Mouse (Mus musculus): ENCODE results near the gene Vcl. TPM values are rescaled to one million over a fixed set of nuclear protein-coding genes. Genes with fewer than 3 reads are reported as not detected.

Gene Vcl
- polyA plus RNA-seq, 1 experiment = 129 TPM

- Histone ChIP-seq H3K36me3 (ENCODE audit: control insufficient read depth, insufficient read depth) (no peaks in the 10 kb centered on the region), H3K27me3 (ENCODE audit: control insufficient read depth, insufficient read depth, insufficient read length) (no peaks in the 10 kb centered on the region), H3K79me2 (ENCODE audit: control insufficient read depth, insufficient read depth) (peaks cover 26% of the 10 kb centered on the region), H3K79me3 (ENCODE audit: low read depth) (peaks cover 10% of the 10 kb centered on the region), H3ac (ENCODE audit: control insufficient read depth, insufficient read length, low read depth) (no peak overlapping the region), H3K4me3 (ENCODE audit: insufficient read depth, poor library complexity, severe bottlenecking) (no peak overlapping the region)
- TF ChIP-seq CTCF (IDR thresholded peaks at IDR 0.05; ENCODE audit: control insufficient read depth, insufficient read depth, insufficient read length) = no peak
- no peak for TF ChIP-seq MYOG (IDR thresholded peaks at IDR 0.05; ENCODE audit: control insufficient read depth, extremely low read depth, insufficient read length)
Measured at GRCm38 (mm10) chr14:21069594-21069993, 140.4 kb downstream of the Vcl start.

GRCm38 (mm10) chr14:21073981-21074380 is 144.8 kb downstream of the Vcl start:
- Histone ChIP-seq H3K79me2 (ENCODE audit: control insufficient read depth, insufficient read depth) (peaks cover 32% of the 10 kb centered on the region), H3K27me3 (ENCODE audit: control insufficient read depth, insufficient read depth, insufficient read length) (no peaks in the 10 kb centered on the region), H3K4me3 (ENCODE audit: insufficient read depth, poor library complexity, severe bottlenecking) (no peak overlapping the region), H3K36me3 (ENCODE audit: control insufficient read depth, insufficient read depth) (no peaks in the 10 kb centered on the region), H3ac (ENCODE audit: control insufficient read depth, insufficient read length, low read depth) (no peak overlapping the region), H3K79me3 (ENCODE audit: low read depth) (no peaks in the 10 kb centered on the region)
- TF ChIP-seq MYOG (IDR thresholded peaks at IDR 0.05; ENCODE audit: control insufficient read depth, extremely low read depth, insufficient read length) (no peak), MAX (IDR thresholded peaks at IDR 0.05) (no peak), CEBPB (IDR thresholded peaks at IDR 0.05; ENCODE audit: low read depth) (no peak), USF1 (IDR thresholded peaks at IDR 0.05; ENCODE audit: low read depth) (no peak), MYOD1 (IDR thresholded peaks at IDR 0.05; ENCODE audit: control insufficient read depth, insufficient read length, low read depth) (no peak), FOSL1 (IDR thresholded peaks at IDR 0.05; ENCODE audit: insufficient read depth, low read length, poor library complexity, severe bottlenecking) (no peak), CTCF (IDR thresholded peaks at IDR 0.05; ENCODE audit: control insufficient read depth, insufficient read depth, insufficient read length) (no peak)

DNA sequence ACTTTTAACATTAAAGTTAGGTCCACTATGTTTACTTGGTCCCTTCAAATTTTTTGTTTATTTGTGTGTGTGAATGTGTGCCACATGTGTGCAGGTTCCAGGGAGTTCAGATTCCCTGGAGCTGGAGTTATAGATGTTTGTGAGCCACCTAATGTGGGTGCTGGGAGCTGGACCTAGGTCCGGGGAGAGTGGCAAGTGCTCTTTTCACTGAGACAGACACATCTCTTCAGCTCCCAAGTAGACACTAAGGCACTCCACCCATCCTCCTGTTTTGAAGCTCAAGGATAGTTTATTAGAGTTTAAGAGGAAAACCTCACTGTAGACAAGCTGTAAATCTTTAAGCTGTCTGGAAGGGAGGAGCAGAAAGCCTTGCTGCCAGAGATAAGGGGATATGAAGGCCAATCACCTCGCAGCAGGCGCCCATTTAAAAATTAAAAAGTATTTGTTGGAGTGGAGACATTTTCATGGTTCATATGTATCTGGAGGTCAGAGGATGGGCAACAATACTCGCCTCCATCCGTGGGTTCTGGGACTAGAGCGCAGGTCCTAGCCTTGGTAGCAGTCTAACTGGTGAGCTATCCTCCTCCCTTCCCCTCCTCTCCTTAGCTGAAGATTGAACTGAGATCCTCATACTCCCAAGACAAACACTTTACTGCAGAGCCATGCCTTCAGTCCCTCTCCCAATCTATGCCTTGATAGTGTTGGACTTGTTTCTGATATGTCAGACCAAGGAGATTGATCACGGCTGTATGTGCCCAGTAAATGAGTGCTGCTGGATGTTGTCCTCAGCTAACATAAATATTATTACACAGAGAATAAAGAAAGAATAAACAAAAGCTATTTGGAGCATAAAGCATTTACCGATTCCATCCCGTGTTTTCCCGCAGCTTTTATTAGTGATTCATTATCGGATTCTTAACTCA is 145.5 kb downstream of the Vcl start:
- no peaks in the 10 kb centered on the region for H3K36me3 ChIP-seq (ENCODE audit: control insufficient read depth, insufficient read depth)

GRCm38 (mm10) chr14:21075751-21076500 is 146.7 kb downstream of the Vcl start:
- H3K4me3 ChIP-seq (ENCODE audit: insufficient read depth, poor library complexity, severe bottlenecking) = peak overlapping the region; percentile 39
- TF ChIP-seq CEBPB (IDR thresholded peaks at IDR 0.05; ENCODE audit: low read depth) (no peak), FOSL1 (IDR thresholded peaks at IDR 0.05; ENCODE audit: insufficient read depth, low read length, poor library complexity, severe bottlenecking) (no peak), MYOG (IDR thresholded peaks at IDR 0.05; ENCODE audit: control insufficient read depth, extremely low read depth, insufficient read length) (no peak), USF1 (IDR thresholded peaks at IDR 0.05; ENCODE audit: low read depth) (peak; percentile 87), MYOD1 (IDR thresholded peaks at IDR 0.05; ENCODE audit: control insufficient read depth, insufficient read length, low read depth) (no peak), CTCF (IDR thresholded peaks at IDR 0.05; ENCODE audit: control insufficient read depth, insufficient read depth, insufficient read length) (no peak), MAX (IDR thresholded peaks at IDR 0.05) (peak; percentile 69)
- peaks cover 26% of the 10 kb centered on the region for H3K79me2 ChIP-seq (ENCODE audit: control insufficient read depth, insufficient read depth)
- no peaks in the 10 kb centered on the region for H3K79me3 ChIP-seq (ENCODE audit: low read depth)
- peak overlapping the region; percentile 67 for H3ac ChIP-seq (ENCODE audit: control insufficient read depth, insufficient read length, low read depth)
- H3K27me3 ChIP-seq (ENCODE audit: control insufficient read depth, insufficient read depth, insufficient read length) = no peaks in the 10 kb centered on the region
- H3K36me3 ChIP-seq (ENCODE audit: control insufficient read depth, insufficient read depth) = no peaks in the 10 kb centered on the region

More for the DNA sequence above, 145.5 kb downstream of the Vcl start:
- Histone ChIP-seq H3K79me3 (ENCODE audit: low read depth) (no peaks in the 10 kb centered on the region), H3K79me2 (ENCODE audit: control insufficient read depth, insufficient read depth) (peaks cover 26% of the 10 kb centered on the region), H3K4me3 (ENCODE audit: insufficient read depth, poor library complexity, severe bottlenecking) (no peak overlapping the region), H3K27me3 (ENCODE audit: control insufficient read depth, insufficient read depth, insufficient read length) (no peaks in the 10 kb centered on the region), H3ac (ENCODE audit: control insufficient read depth, insufficient read length, low read depth) (no peak overlapping the region)
- TF ChIP-seq CEBPB (IDR thresholded peaks at IDR 0.05; ENCODE audit: low read depth) (no peak), MYOG (IDR thresholded peaks at IDR 0.05; ENCODE audit: control insufficient read depth, extremely low read depth, insufficient read length) (no peak), MAX (IDR thresholded peaks at IDR 0.05) (no peak), FOSL1 (IDR thresholded peaks at IDR 0.05; ENCODE audit: insufficient read depth, low read length, poor library complexity, severe bottlenecking) (no peak), CTCF (IDR thresholded peaks at IDR 0.05; ENCODE audit: control insufficient read depth, insufficient read depth, insufficient read length) (no peak), USF1 (IDR thresholded peaks at IDR 0.05; ENCODE audit: low read depth) (no peak), MYOD1 (IDR thresholded peaks at IDR 0.05; ENCODE audit: control insufficient read depth, insufficient read length, low read depth) (no peak)

GRCm38 (mm10) chr14:21076501-21077194 is 147.4 kb downstream of the Vcl start:
- TF ChIP-seq MAX (IDR thresholded peaks at IDR 0.05) (no peak), MYOG (IDR thresholded peaks at IDR 0.05; ENCODE audit: control insufficient read depth, extremely low read depth, insufficient read length) (no peak), MYOD1 (IDR thresholded peaks at IDR 0.05; ENCODE audit: control insufficient read depth, insufficient read length, low read depth) (no peak), CTCF (IDR thresholded peaks at IDR 0.05; ENCODE audit: control insufficient read depth, insufficient read depth, insufficient read length) (no peak), CEBPB (IDR thresholded peaks at IDR 0.05; ENCODE audit: low read depth) (no peak), FOSL1 (IDR thresholded peaks at IDR 0.05; ENCODE audit: insufficient read depth, low read length, poor library complexity, severe bottlenecking) (no peak), USF1 (IDR thresholded peaks at IDR 0.05; ENCODE audit: low read depth) (no peak)
- Histone ChIP-seq H3ac (ENCODE audit: control insufficient read depth, insufficient read length, low read depth) (no peak overlapping the region), H3K79me3 (ENCODE audit: low read depth) (no peaks in the 10 kb centered on the region), H3K4me3 (ENCODE audit: insufficient read depth, poor library complexity, severe bottlenecking) (peak overlapping the region; percentile 39), H3K79me2 (ENCODE audit: control insufficient read depth, insufficient read depth) (peaks cover 22% of the 10 kb centered on the region), H3K27me3 (ENCODE audit: control insufficient read depth, insufficient read depth, insufficient read length) (no peaks in the 10 kb centered on the region), H3K36me3 (ENCODE audit: control insufficient read depth, insufficient read depth) (no peaks in the 10 kb centered on the region)
